In genomic region chr2:30927844-30928628, GRCm38 (mm10) we compare ENCODE assay signal across 7 mouse cellular contexts. TPM values are rescaled to one million over a fixed set of nuclear protein-coding genes. Genes with fewer than 3 reads are reported as not detected.
DNase-seq lines count a peak whose midpoint lies in the region; ATAC-seq lines count a peak whose summit lies in the region.

No protein-coding gene starts in this region.

- intact Hi-C loops in left cerebral cortex, postnatal 36 days (cut with DNase I), result loop anchor here (5.0 kb wide), 1 partner anchor 101 kb away; no protein-coding TSS in a partner anchor

- DNase-seq in WW6 (ENCODE audit: low read depth, low spot score), result peak; percentile 47
- peak; percentile 93 to 96 for DNase-seq in cerebellum, postnatal 10 days
- peak; percentile 70 to 72 for DNase-seq in frontal cortex, postnatal 25 days (ENCODE audit: low spot score in 2 of 2)
- DNase-seq in left cerebral cortex, postnatal 36 days (ENCODE audit: low spot score in 2 of 2), result peak; percentile 65 to 77
- peak; percentile 83 for DNase-seq in mesoderm, embryonic 11.5 days (ENCODE audit: low read depth, low spot score)
- peak; percentile 68 for DNase-seq in skeletal muscle tissue, adult 2 months (ENCODE audit: low read depth, low spot score)

- H3K9ac ChIP-seq in hindbrain, embryonic 15.5 days, result no peak overlapping the region

- H3K4me2 ChIP-seq in hindbrain, embryonic 15.5 days, result no peak overlapping the region

- H3K36me3 ChIP-seq in hindbrain, embryonic 15.5 days, result no peaks in the 10 kb centered on the region

- no peaks in the 10 kb centered on the region for H3K27me3 ChIP-seq in hindbrain, embryonic 15.5 days

- WGBS in hindbrain, embryonic 15.5 days, result 27% methylated on average over 14 of the region's 14 CpGs

- H3K27ac ChIP-seq in hindbrain, embryonic 15.5 days (replicated peaks), result 0 out of 2 replicates have a peak overlapping the region, but pooled peaks have one; percentile 55

- no peaks in the 10 kb centered on the region for H3K9me3 ChIP-seq in hindbrain, embryonic 15.5 days

- no peak for ATAC-seq in hindbrain, embryonic 15.5 days (ENCODE audit: low FRiP score, low read depth)

- H3K4me1 ChIP-seq in hindbrain, embryonic 15.5 days (replicated peaks), result peaks cover 23% of the 10 kb centered on the region

- no peak overlapping the region for H3K4me3 ChIP-seq in hindbrain, embryonic 15.5 days

RNA-seq across cellular contexts. Expression of gene Ptges, which starts 1.6 kb away (rescaled TPM):
- polyA plus RNA-seq in hindbrain, embryonic 15.5 days (2015; fragmentation: Nextera tagmentation; extraction: Ambion mirVana), result 5.4 and 5.6 TPM in 2 replicates
- total RNA-seq in left cerebral cortex, postnatal 36 days (2021), result 1 to 10 TPM; 4.9 to 5.0 TPM

RNA-seq across cellular contexts. Expression of gene Tor1b, which starts 24.7 kb away (rescaled TPM):
- polyA plus RNA-seq in hindbrain, embryonic 15.5 days (2015; fragmentation: Nextera tagmentation; extraction: Ambion mirVana), result 18.8 and 19.6 TPM in 2 replicates
- total RNA-seq in left cerebral cortex, postnatal 36 days (2021), result 10 to 100 TPM; 28.4 to 31.8 TPM

RNA-seq across cellular contexts. Expression of gene Tor1a, which starts 39.7 kb away (rescaled TPM):
- 90.0 and 91.0 TPM in 2 replicates for polyA plus RNA-seq in hindbrain, embryonic 15.5 days (2015; fragmentation: Nextera tagmentation; extraction: Ambion mirVana)
- 10 to 100 TPM; 36.7 to 46.5 TPM for total RNA-seq in left cerebral cortex, postnatal 36 days (2021)

RNA-seq across cellular contexts. Expression of gene BC005624, which starts 54.0 kb away (rescaled TPM):
- 89.9 and 93.8 TPM in 2 replicates for polyA plus RNA-seq in hindbrain, embryonic 15.5 days (2015; fragmentation: Nextera tagmentation; extraction: Ambion mirVana)
- 10 to 100 TPM; 63.9 to 66.9 TPM for total RNA-seq in left cerebral cortex, postnatal 36 days (2021)

RNA-seq across cellular contexts. Expression of gene Usp20, which starts 54.0 kb away (rescaled TPM):
- 43.2 and 50.5 TPM in 2 replicates for polyA plus RNA-seq in hindbrain, embryonic 15.5 days (2015; fragmentation: Nextera tagmentation; extraction: Ambion mirVana)
- total RNA-seq in left cerebral cortex, postnatal 36 days (2021), result 10 to 100 TPM; 74.1 to 80.2 TPM
